Mouse (Mus musculus): ENCODE results near the gene Cfdp1.

- TF ChIP-seq POLR2A (IDR thresholded peaks at IDR 0.05; ENCODE audit: extremely low read depth, insufficient read depth, low read length) (no peak), CTCF (IDR thresholded peaks at IDR 0.05; ENCODE audit: extremely low read depth, insufficient read depth, low read length) (no peak)
Measured at GRCm38 (mm10) chr8:111729233-111730170, 124.6 kb downstream of the Cfdp1 start.

Measured in cortical plate, adult 2 months (tissue).